Mouse (Mus musculus): ENCODE results near the gene Akt1.

Akt1 gene

DNA sequence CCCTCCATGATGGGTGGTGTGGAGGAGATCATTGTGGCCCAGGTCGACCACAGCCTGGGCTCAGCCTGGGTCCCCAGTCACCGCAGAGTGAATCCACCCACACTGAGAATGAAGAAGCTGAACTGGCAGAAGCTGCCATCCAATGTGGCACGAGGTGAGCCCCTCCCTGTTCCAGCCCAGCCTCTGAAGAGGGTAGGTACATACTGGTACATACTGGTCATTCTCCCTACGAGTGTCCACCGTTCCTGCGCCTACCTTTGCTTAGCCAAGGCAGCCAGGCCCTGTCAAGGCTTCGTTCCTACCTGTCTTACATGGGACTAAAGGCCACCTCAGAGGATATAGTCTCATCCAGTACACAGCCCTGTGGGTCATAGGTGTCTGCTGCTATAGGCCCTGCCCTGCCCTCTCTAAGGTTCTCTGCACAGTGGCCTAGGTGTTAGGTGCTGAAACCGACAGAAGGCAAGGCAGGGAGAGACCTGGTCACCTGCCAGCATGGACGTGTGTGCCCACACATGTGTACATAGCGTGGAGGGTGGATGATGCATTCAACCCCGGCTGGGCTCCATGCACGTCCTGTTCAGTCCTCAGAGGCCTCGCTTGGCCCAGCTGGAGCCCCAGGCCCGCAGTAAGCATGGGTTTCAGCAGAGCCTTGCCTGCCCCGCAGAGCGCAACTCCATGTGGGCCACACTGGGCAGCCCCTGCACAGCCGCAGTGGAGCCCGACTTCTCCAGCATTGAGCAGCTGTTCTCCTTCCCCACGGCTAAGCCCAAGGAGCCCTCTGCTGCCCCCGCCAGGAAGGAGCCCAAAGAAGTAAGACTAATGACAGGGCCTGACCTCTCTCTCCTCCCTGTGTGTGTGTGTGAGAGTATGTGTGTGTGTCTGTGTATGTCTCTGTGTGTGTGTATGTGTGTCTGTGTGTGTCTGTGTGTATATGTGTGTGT lies 69.7 kb downstream of the Akt1 start:
- in situ Hi-C loops (cut with MboI; ENCODE audit: unreplicated experiment in 2 of 2), result loop anchor here in 1 of 2 experiments (10.0 kb wide), 1 partner anchor 490 kb away; no protein-coding TSS in a partner anchor

GRCm38 (mm10) chr12:112604022-112604421 lies 70.7 kb downstream of the Akt1 start:
- in situ Hi-C loops (cut with MboI; ENCODE audit: unreplicated experiment in 2 of 2), result loop anchor here in 1 of 2 experiments (10.0 kb wide), 1 partner anchor 489 kb away; no protein-coding TSS in a partner anchor
